In the genomic region with DNA sequence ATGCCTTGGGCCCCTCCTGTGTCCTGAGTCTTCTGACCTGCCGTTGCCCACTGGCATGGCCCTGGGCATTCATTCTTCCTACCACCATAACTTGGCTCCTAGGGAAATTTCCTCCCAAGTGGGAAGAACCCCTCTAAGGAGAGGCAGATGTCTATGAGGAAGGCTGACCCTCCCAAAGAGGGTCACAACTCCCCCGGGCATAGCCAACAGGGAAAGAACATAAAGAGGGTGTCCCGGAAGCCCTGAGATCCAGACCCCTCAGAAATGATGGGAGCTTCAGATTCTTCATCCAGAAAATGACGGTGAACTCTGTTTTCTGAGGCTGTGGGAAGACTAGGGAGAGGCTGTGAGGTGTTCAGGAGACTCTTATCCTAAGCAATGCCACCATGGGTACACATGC, we compare ENCODE assay signal across 12 mouse cellular contexts. TPM values are rescaled to one million over a fixed set of nuclear protein-coding genes. Genes with fewer than 3 reads are reported as not detected.
DNase-seq lines count a peak whose midpoint lies in the region; ATAC-seq and TF ChIP-seq lines count a peak whose summit lies in the region.
"Had no signal": no experiment of that assay in that cellular context is flagged by ENCODE, and none has a peak within 500 bp of the region (broad histone marks: within the 10 kb centered on the region; RNA-seq: fewer than 3 reads in every experiment).

No protein-coding gene starts in this region.

- no peak for TF ChIP-seq POLR2A in MEL (IDR thresholded peaks at IDR 0.05; ENCODE audit: control insufficient read depth in 1 of 2, insufficient read depth in 1 of 2, low read depth in 1 of 2, low read length in 2 of 2, poor library complexity in 1 of 2)

- no peaks in the 10 kb centered on the region for H3K36me3 ChIP-seq in heart, embryonic 14.5 days (ENCODE audit: control insufficient read depth, insufficient read depth, low read length)
- peaks cover 0 to 37% of the 10 kb centered on the region in 2 experiments; a peak in 2 of 4 replicates for H3K36me3 ChIP-seq in MEL (ENCODE audit: control insufficient read depth in 1 of 2, insufficient read depth in 2 of 2, low read length in 2 of 2)
- H3K36me3 ChIP-seq in forebrain, embryonic 14.5 days (ENCODE audit: control insufficient read depth, insufficient read depth, low read length), result no peaks in the 10 kb centered on the region
- H3K36me3 ChIP-seq in limb, embryonic 15.5 days, result no peaks in the 10 kb centered on the region

- 87% methylated on average over 4 of the region's 4 CpGs for WGBS in heart, embryonic 14.5 days
- WGBS in forebrain, embryonic 14.5 days, result 69% methylated on average over 4 of the region's 4 CpGs
- WGBS in limb, embryonic 15.5 days, result 82% methylated on average over 4 of the region's 4 CpGs

- no peaks in the 10 kb centered on the region; the same call in 1 of the 2 replicates for H3K79me2 ChIP-seq in MEL (ENCODE audit: control insufficient read depth, insufficient read depth, low read length, poor library complexity)

- no peaks in the 10 kb centered on the region for H3K9me3 ChIP-seq in heart, embryonic 14.5 days (ENCODE audit: control insufficient read depth, low read length)
- H3K9me3 ChIP-seq in MEL (replicated peaks; ENCODE audit: insufficient read depth, low read length), result no peaks in the 10 kb centered on the region
- H3K9me3 ChIP-seq in forebrain, embryonic 14.5 days (replicated peaks; ENCODE audit: control insufficient read depth, low read length), result no peaks in the 10 kb centered on the region
- no peaks in the 10 kb centered on the region for H3K9me3 ChIP-seq in limb, embryonic 15.5 days

- no peak for TF ChIP-seq EP300 in MEL (IDR thresholded peaks at IDR 0.05; ENCODE audit: low read depth in 1 of 2, low read length in 2 of 2)

- no peaks in the 10 kb centered on the region for H3K27me3 ChIP-seq in heart, embryonic 14.5 days (ENCODE audit: control insufficient read depth, insufficient read depth, low read length)
- H3K27me3 ChIP-seq in MEL (ENCODE audit: control insufficient read depth in 1 of 2, insufficient read depth in 2 of 2, low read length in 2 of 2), result no peaks in the 10 kb centered on the region
- no peaks in the 10 kb centered on the region for H3K27me3 ChIP-seq in forebrain, embryonic 14.5 days (replicated peaks; ENCODE audit: control insufficient read depth, insufficient read depth, low read length)
- H3K27me3 ChIP-seq in limb, embryonic 15.5 days, result no peaks in the 10 kb centered on the region

- H3K27ac ChIP-seq in heart, embryonic 14.5 days (replicated peaks in 1 of 2; ENCODE audit: control insufficient read depth in 1 of 2, insufficient read depth in 1 of 2, low read depth in 2 of 2, low read length in 2 of 2), result peak overlapping the region; percentile 76 to 90
- H3K27ac ChIP-seq in MEL (ENCODE audit: control insufficient read depth, low read depth, low read length), result peak overlapping the region; percentile 19
- peak overlapping the region; percentile 93 for H3K27ac ChIP-seq in forebrain, embryonic 14.5 days (ENCODE audit: low read depth, low read length)
- H3K27ac ChIP-seq in limb, embryonic 15.5 days, result peak overlapping the region; percentile 79

- intact Hi-C loops in heart, postnatal 14 days (cut with DNase I), result no loop called here

- H3K4me1 ChIP-seq in heart, embryonic 14.5 days (ENCODE audit: control insufficient read depth in 2 of 2, insufficient read depth in 2 of 2, low read length in 2 of 2), result peaks cover 65 to 71% of the 10 kb centered on the region in 2 experiments
- peaks cover 9 to 66% of the 10 kb centered on the region in 2 experiments for H3K4me1 ChIP-seq in MEL (ENCODE audit: control insufficient read depth in 1 of 2, insufficient read depth in 2 of 2, low read length in 2 of 2)
- H3K4me1 ChIP-seq in forebrain, embryonic 14.5 days (ENCODE audit: control insufficient read depth, insufficient read depth, low read length), result peaks cover 63% of the 10 kb centered on the region
- H3K4me1 ChIP-seq in limb, embryonic 15.5 days, result peaks cover 75% of the 10 kb centered on the region

- TF ChIP-seq RAD21 in MEL (IDR thresholded peaks at IDR 0.05; ENCODE audit: low read depth, low read length), result no peak

- DNase-seq in heart, postnatal 14 days, result no peak
- DNase-seq in MEL (ENCODE audit: low read depth, low spot score), result no peak
- DNase-seq in forebrain, embryonic 14.5 days (ENCODE audit: low spot score), result no peak
- no peak for DNase-seq in yolk sac, embryonic 10.5 days (ENCODE audit: low spot score)
- DNase-seq in cerebellum, postnatal 25 days, result no peak
- DNase-seq: embryo, embryonic 11 days had no signal

- H3K9ac ChIP-seq in heart, embryonic 14.5 days (ENCODE audit: low read length), result peak overlapping the region; percentile 58
- peak overlapping the region; percentile 52 for H3K9ac ChIP-seq in MEL (ENCODE audit: control insufficient read depth, low read depth, low read length, poor library complexity, severe bottlenecking)
- peak overlapping the region; percentile 17; the same call in 1 of the 2 replicates for H3K9ac ChIP-seq in forebrain, embryonic 14.5 days (ENCODE audit: low read length)
- no peak overlapping the region for H3K9ac ChIP-seq in limb, embryonic 15.5 days

- H3K4me2 ChIP-seq in heart, embryonic 14.5 days (ENCODE audit: low read length), result no peak overlapping the region
- H3K4me2 ChIP-seq in forebrain, embryonic 14.5 days (ENCODE audit: low read length), result peak overlapping the region; percentile 19; the same call in 1 of the 2 replicates
- no peak overlapping the region for H3K4me2 ChIP-seq in limb, embryonic 15.5 days

- ATAC-seq in heart, embryonic 14.5 days (ENCODE audit: insufficient number of reproducible peaks, insufficient read depth, low FRiP score, low read depth), result no peak
- ATAC-seq in forebrain, embryonic 14.5 days, result no peak
- ATAC-seq in limb, embryonic 15.5 days (ENCODE audit: insufficient number of reproducible peaks, low FRiP score, low TSS enrichment, low read depth), result no peak
- ATAC-seq in CD4-positive, CD25-positive, alpha-beta regulatory T cell, adult 4 months, result no peak
- ATAC-seq: activated CD4-positive, CD25-positive, alpha-beta regulatory T cell, adult 4 months had no signal

- no peak overlapping the region for H3K4me3 ChIP-seq in heart, embryonic 14.5 days (ENCODE audit: control insufficient read depth in 1 of 2, insufficient read depth in 1 of 2, low read depth in 1 of 2, low read length in 2 of 2)
- peak overlapping the region; percentile 25 to 67; a peak in 3 of 4 replicates for H3K4me3 ChIP-seq in MEL (ENCODE audit: control insufficient read depth in 1 of 2, insufficient read depth in 1 of 2, low read depth in 2 of 2, low read length in 2 of 2)
- H3K4me3 ChIP-seq in forebrain, embryonic 14.5 days (ENCODE audit: low read depth, low read length), result no peak overlapping the region
- H3K4me3 ChIP-seq in limb, embryonic 15.5 days, result no peak overlapping the region

- no peak for TF ChIP-seq CTCF in MEL (IDR thresholded peaks at IDR 0.05 in 2 of 3, conservative IDR thresholded peaks at IDR 0.05 in 1 of 3; ENCODE audit: control insufficient read depth in 1 of 3, insufficient read depth in 1 of 3, low read depth in 2 of 3, low read length in 3 of 3, poor library complexity in 1 of 3, severe bottlenecking in 1 of 3)

TF ChIP-seq in MEL, 35 proteins besides CTCF, POLR2A, EP300 and RAD21:
- TF ChIP-seq TAL1 (IDR thresholded peaks at IDR 0.05; ENCODE audit: low read length) (no peak), TBP (IDR thresholded peaks at IDR 0.05; ENCODE audit: low read depth, low read length) (no peak), USF2 (IDR thresholded peaks at IDR 0.05; ENCODE audit: borderline replicate concordance in 1 of 2, insufficient read depth in 1 of 2, low read depth in 1 of 2, low read length in 2 of 2) (no peak), MXI1 (IDR thresholded peaks at IDR 0.05; ENCODE audit: low read depth, low read length) (no peak), BHLHE40 (IDR thresholded peaks at IDR 0.05; ENCODE audit: borderline replicate concordance, low read depth, low read length) (no peak)

RNA-seq across cellular contexts. Expression of a gene that starts 15.3 kb away (rescaled TPM):
- polyA plus RNA-seq in heart, embryonic 14.5 days (2014; fragmentation: Nextera tagmentation; extraction: Ambion mirVana), result 0.46 and 0.96 TPM in 2 replicates
- total RNA-seq in heart, postnatal 14 days (2021), result not detected
- total RNA-seq in MEL (2012; rRNA removed), result not detected in 2 replicates
- not detected for polyA plus RNA-seq in MEL (2012; ENCODE audit: insufficient read depth in 1 of 2, insufficient read length in 2 of 2, low read depth in 1 of 2, low replicate concordance in 2 of 2, missing spikeins in 1 of 2)
- 0.13 TPM in 1 of 2 replicates, not detected in the other for polyA plus RNA-seq in forebrain, embryonic 14.5 days (2014; fragmentation: Nextera tagmentation; extraction: Ambion mirVana)
- 0.50 and 0.59 TPM in 2 replicates for polyA plus RNA-seq in limb, embryonic 15.5 days (2015; fragmentation: Nextera tagmentation; extraction: Ambion mirVana)
- polyA plus RNA-seq in CD4-positive, CD25-positive, alpha-beta regulatory T cell, adult 4 months (2017; shearing (Covaris generic)), result not detected
- total RNA-seq: heart, adult 18-20 months had no signal
- polyA plus RNA-seq: activated CD4-positive, CD25-positive, alpha-beta regulatory T cell, adult 4 months; limb, embryonic 11.5 days had no signal

RNA-seq across cellular contexts. Expression of a gene that starts 16.8 kb away (rescaled TPM):
- polyA plus RNA-seq in heart, embryonic 14.5 days (2014; fragmentation: Nextera tagmentation; extraction: Ambion mirVana), result 34.7 and 36.9 TPM in 2 replicates
- total RNA-seq in heart, postnatal 14 days (2021), result 10 to 100 TPM; 37.3 to 47.7 TPM
- total RNA-seq in MEL (2012; rRNA removed), result 2.1 and 2.7 TPM in 2 replicates
- 1 to 10 TPM in 1 of 2 experiments, not detected in 1; 3.6 TPM for polyA plus RNA-seq in MEL (2012; ENCODE audit: insufficient read depth in 1 of 2, insufficient read length in 2 of 2, low read depth in 1 of 2, low replicate concordance in 2 of 2, missing spikeins in 1 of 2)
- 67.3 and 82.6 TPM in 2 replicates for polyA plus RNA-seq in forebrain, embryonic 14.5 days (2014; fragmentation: Nextera tagmentation; extraction: Ambion mirVana)
- 30.9 and 35.1 TPM in 2 replicates for polyA plus RNA-seq in limb, embryonic 15.5 days (2015; fragmentation: Nextera tagmentation; extraction: Ambion mirVana)
- 100 to 1,000 TPM; 243 to 289 TPM for polyA plus RNA-seq in CD4-positive, CD25-positive, alpha-beta regulatory T cell, adult 4 months (2017; shearing (Covaris generic))

RNA-seq across cellular contexts. Expression of a gene that starts 58.7 kb away (rescaled TPM):
- 15.9 and 18.0 TPM in 2 replicates for polyA plus RNA-seq in heart, embryonic 14.5 days (2014; fragmentation: Nextera tagmentation; extraction: Ambion mirVana)
- 10 to 100 TPM; 13.5 to 17.4 TPM for total RNA-seq in heart, postnatal 14 days (2021)
- total RNA-seq in MEL (2012; rRNA removed), result not detected in 2 replicates
- not detected for polyA plus RNA-seq in MEL (2012; ENCODE audit: insufficient read depth in 1 of 2, insufficient read length in 2 of 2, low read depth in 1 of 2, low replicate concordance in 2 of 2, missing spikeins in 1 of 2)
- 3.3 and 7.7 TPM in 2 replicates for polyA plus RNA-seq in forebrain, embryonic 14.5 days (2014; fragmentation: Nextera tagmentation; extraction: Ambion mirVana)
- 147 and 186 TPM in 2 replicates for polyA plus RNA-seq in limb, embryonic 15.5 days (2015; fragmentation: Nextera tagmentation; extraction: Ambion mirVana)
- polyA plus RNA-seq in CD4-positive, CD25-positive, alpha-beta regulatory T cell, adult 4 months (2017; shearing (Covaris generic)), result not detected
- polyA plus RNA-seq: activated CD4-positive, CD25-positive, alpha-beta regulatory T cell, adult 4 months had no signal

Comparison
In these comparisons a context has a peak if more than half of its experiments do, and no peak if none do; other contexts are left out.
1. H3K27ac ChIP-seq: peak in every context shown above with its lines; median percentile 93 in forebrain, embryonic 14.5 days; 83 in heart, embryonic 14.5 days; 79 in limb, embryonic 15.5 days; 19 in MEL.
2. H3K4me3 ChIP-seq: peak in MEL (2 of 2); none in heart, embryonic 14.5 days (0 of 2), forebrain, embryonic 14.5 days (single experiment) and limb, embryonic 15.5 days (single experiment).